Mouse (Mus musculus) myocyte (in vitro differentiated cells): ENCODE results near the gene Hspb6.

Experiments
- CEBPB ChIP-seq: IDR thresholded peaks from 2 replicates; pipeline ENCODE4 v1.6.1; 2011; ENCODE audit warnings: mild to moderate bottlenecking, moderate library complexity; ENCODE audit not compliant: poor library complexity, insufficient read depth, severe bottlenecking
- MAX ChIP-seq: IDR thresholded peaks from one replicate; pipeline ENCODE4 v1.6.1; 2011; ENCODE audit warnings: low read depth, mild to moderate bottlenecking, control low read depth
- POLR2A ChIP-seq: IDR thresholded peaks from one replicate; pipeline ENCODE4 v1.6.1; 2011; ENCODE audit warnings: low read depth, mild to moderate bottlenecking, control low read depth, moderate library complexity; ENCODE audit not compliant: insufficient read length
- USF1 ChIP-seq: IDR thresholded peaks from one replicate; pipeline ENCODE4 v1.6.1; 2011; ENCODE audit warnings: low read depth, mild to moderate bottlenecking, control low read depth, moderate library complexity

DNA sequence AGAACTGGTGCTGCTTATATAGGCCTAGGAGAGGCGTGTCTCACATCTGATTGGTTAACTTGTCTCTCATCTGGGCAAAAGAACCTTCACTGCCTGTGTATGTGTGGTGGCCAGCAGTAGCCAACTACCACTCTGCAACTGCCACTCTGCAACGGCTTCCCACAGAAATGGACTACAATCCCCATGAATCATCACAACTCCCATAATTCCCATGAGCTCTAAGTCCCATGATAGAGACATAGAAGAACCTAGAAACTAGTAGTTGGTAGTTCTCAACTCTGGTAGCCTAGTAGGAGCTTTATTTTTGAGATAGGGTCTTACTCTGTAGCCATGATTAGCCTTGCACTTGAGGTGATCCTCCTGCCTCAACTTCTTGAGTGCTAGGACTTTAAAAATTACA lies 2.1 kb upstream of the Hspb6 start:
- TF ChIP-seq CEBPB (no peak), POLR2A (no peak), MAX (no peak), USF1 (no peak)
